Mouse (Mus musculus) MEL (cell line): ENCODE results near the gene Sphk2.

ENCODE experiments used
- EP300 ChIP-seq, 2 experiments: IDR thresholded peaks; 2 replicates each; pipeline ENCODE4 v1.6.1; 2011; ENCODE audit warnings: improper control_type of control experiment in 2 of 2, low read length in 2 of 2, low read depth in 1 of 2, mild to moderate bottlenecking in 1 of 2
- GABPA ChIP-seq: IDR thresholded peaks from 2 replicates; pipeline ENCODE4 v1.6.1; 2012; ENCODE audit warnings: low read depth, mild to moderate bottlenecking, inconsistent platforms, low read length, improper control_type of control experiment, moderate library complexity
- KAT2A ChIP-seq: conservative IDR thresholded peaks from 2 replicates; pipeline ENCODE4 v1.6.1; 2012; ENCODE audit warnings: low read depth, low read length, improper control_type of control experiment, inconsistent platforms
- MAFK ChIP-seq: IDR thresholded peaks from 2 replicates; pipeline ENCODE4 v1.6.1; 2011; ENCODE audit warnings: low read depth, mild to moderate bottlenecking, low read length, improper control_type of control experiment, borderline replicate concordance
- POLR2A ChIP-seq, 2 experiments: IDR thresholded peaks; 2 replicates each; pipeline ENCODE4 v1.6.1; 2011 to 2012; ENCODE audit warnings: low read length in 2 of 2, mild to moderate bottlenecking in 2 of 2, control low read depth in 1 of 2, improper control_type of control experiment in 1 of 2, low read depth in 1 of 2, moderate library complexity in 1 of 2; ENCODE audit not compliant: control insufficient read depth in 1 of 2, insufficient read depth in 1 of 2, poor library complexity in 1 of 2
- POLR2AphosphoS2 ChIP-seq: IDR thresholded peaks from 2 replicates; pipeline ENCODE4 v1.6.1; 2011; ENCODE audit warnings: low read length, improper control_type of control experiment

- TF ChIP-seq GABPA (no peak), EP300 (IDR thresholded peaks at IDR 0.05; ENCODE audit: low read depth in 1 of 2, low read length in 2 of 2) (no peak), MAFK (no peak), POLR2AphosphoS2 (no peak; the same call in 1 of the 2 replicates), POLR2A (IDR thresholded peaks at IDR 0.05; ENCODE audit: control insufficient read depth in 1 of 2, insufficient read depth in 1 of 2, low read depth in 1 of 2, low read length in 2 of 2, poor library complexity in 1 of 2) (peak in 1 of 2 experiments; percentile 54; a peak in 1 of 4 replicates), KAT2A (no peak)
These were observed 2.8 kb upstream of the Sphk2 start, which contains the start of gene Fam83e for GRCm38 (mm10) chr7:45720413-45721233.
